ENCODE assay signal across 14 mouse cellular contexts in genomic region chr7:109592184-109592583, GRCm38 (mm10).
DNase-seq lines count a peak whose midpoint lies in the region; ATAC-seq lines count a peak whose summit lies in the region.
"Had no signal": no experiment of that assay in that cellular context is flagged by ENCODE, and none has a peak within 500 bp of the region (broad histone marks: within the 10 kb centered on the region; RNA-seq: fewer than 3 reads in every experiment).

No protein-coding gene starts in this region.

- DNase-seq in hindbrain, embryonic 10.5 days (ENCODE audit: low spot score): no peak
- peak; percentile 82 for DNase-seq in lung, postnatal 25 days (ENCODE audit: low spot score)
- DNase-seq in layer of hippocampus, postnatal 36 days: no peak
- DNase-seq in adrenal gland, adult 2 months: no peak
- no peak for DNase-seq in limb, embryonic 10.5 days (ENCODE audit: low spot score)
- DNase-seq: adrenal gland, postnatal 36 days; cerebellum, postnatal 25 days; left cerebral cortex, postnatal 4 days had no signal

- no peaks in the 10 kb centered on the region for H3K9me3 ChIP-seq in hindbrain, embryonic 10.5 days
- no peaks in the 10 kb centered on the region for H3K9me3 ChIP-seq in hindbrain, embryonic 13.5 days
- no peaks in the 10 kb centered on the region for H3K9me3 ChIP-seq in heart, embryonic 16.5 days (replicated peaks; ENCODE audit: control insufficient read depth, low read length)
- H3K9me3 ChIP-seq in liver, embryonic 15.5 days (replicated peaks): no peaks in the 10 kb centered on the region
- no peaks in the 10 kb centered on the region for H3K9me3 ChIP-seq in limb, embryonic 10.5 days (replicated peaks)
- H3K9me3 ChIP-seq: embryonic facial prominence, embryonic 12.5 days had no signal

- H3K4me1 ChIP-seq in hindbrain, embryonic 10.5 days (replicated peaks): peaks cover 11% of the 10 kb centered on the region
- H3K4me1 ChIP-seq in hindbrain, embryonic 13.5 days (replicated peaks): peaks cover 7% of the 10 kb centered on the region; the same call in 1 of the 2 replicates
- peaks cover 45% of the 10 kb centered on the region for H3K4me1 ChIP-seq in heart, embryonic 16.5 days (ENCODE audit: control insufficient read depth, insufficient read depth, low read length)
- H3K4me1 ChIP-seq in liver, embryonic 15.5 days (replicated peaks): peaks cover 87% of the 10 kb centered on the region
- H3K4me1 ChIP-seq in limb, embryonic 10.5 days: peaks cover 8% of the 10 kb centered on the region; the same call in 1 of the 2 replicates

- H3K27me3 ChIP-seq in hindbrain, embryonic 10.5 days (ENCODE audit: insufficient read depth, poor library complexity, severe bottlenecking): no peaks in the 10 kb centered on the region
- no peaks in the 10 kb centered on the region for H3K27me3 ChIP-seq in hindbrain, embryonic 13.5 days
- no peaks in the 10 kb centered on the region for H3K27me3 ChIP-seq in heart, embryonic 16.5 days (ENCODE audit: control insufficient read depth, insufficient read depth, low read length)
- H3K27me3 ChIP-seq in liver, embryonic 15.5 days: no peaks in the 10 kb centered on the region
- H3K27me3 ChIP-seq in limb, embryonic 10.5 days (ENCODE audit: low read depth, poor library complexity, severe bottlenecking): no peaks in the 10 kb centered on the region
- H3K27me3 ChIP-seq: embryonic facial prominence, embryonic 12.5 days had no signal

- H3K9ac ChIP-seq in hindbrain, embryonic 13.5 days: no peak overlapping the region
- H3K9ac ChIP-seq in heart, embryonic 16.5 days (ENCODE audit: low read length): no peak overlapping the region
- no peak overlapping the region for H3K9ac ChIP-seq in liver, embryonic 15.5 days
- H3K9ac ChIP-seq: embryonic facial prominence, embryonic 12.5 days had no signal

- WGBS in hindbrain, embryonic 10.5 days: 67% methylated on average over 4 of the region's 4 CpGs
- 54% methylated on average over 4 of the region's 4 CpGs for WGBS in hindbrain, embryonic 13.5 days
- 36% methylated on average over 4 of the region's 4 CpGs for WGBS in heart, embryonic 16.5 days
- 50% methylated on average over 4 of the region's 4 CpGs for whole genome bisulfite sequencing in liver, embryonic 15.5 days (ENCODE audit: insufficient replicate concordance)
- WGBS in limb, embryonic 10.5 days: 70% methylated on average over 4 of the region's 4 CpGs

- ATAC-seq in hindbrain, embryonic 13.5 days (ENCODE audit: low FRiP score): no peak
- ATAC-seq in heart, embryonic 16.5 days (replicated peaks; ENCODE audit: extremely low read depth, insufficient read depth, low FRiP score): 0 out of 2 replicates have a peak, but pooled peaks have one; percentile 21
- ATAC-seq in liver, embryonic 15.5 days (ENCODE audit: insufficient read depth): no peak
- ATAC-seq: inflammation-experienced regulatory T-cells, adult 6 months had no signal

- no peak overlapping the region for H3K4me3 ChIP-seq in hindbrain, embryonic 10.5 days
- no peak overlapping the region for H3K4me3 ChIP-seq in hindbrain, embryonic 13.5 days
- H3K4me3 ChIP-seq in heart, embryonic 16.5 days (ENCODE audit: low read length): no peak overlapping the region
- H3K4me3 ChIP-seq in liver, embryonic 15.5 days (replicated peaks): no peak overlapping the region
- no peak overlapping the region for H3K4me3 ChIP-seq in limb, embryonic 10.5 days
- H3K4me3 ChIP-seq: embryonic facial prominence, embryonic 12.5 days had no signal

- no peaks in the 10 kb centered on the region for H3K36me3 ChIP-seq in hindbrain, embryonic 10.5 days
- H3K36me3 ChIP-seq in hindbrain, embryonic 13.5 days: no peaks in the 10 kb centered on the region
- H3K36me3 ChIP-seq in heart, embryonic 16.5 days (ENCODE audit: control insufficient read depth, insufficient read depth): no peaks in the 10 kb centered on the region
- no peaks in the 10 kb centered on the region for H3K36me3 ChIP-seq in liver, embryonic 15.5 days (replicated peaks)
- H3K36me3 ChIP-seq in limb, embryonic 10.5 days: no peaks in the 10 kb centered on the region
- H3K36me3 ChIP-seq: embryonic facial prominence, embryonic 12.5 days had no signal

- H3K4me2 ChIP-seq in hindbrain, embryonic 13.5 days: no peak overlapping the region
- H3K4me2 ChIP-seq in heart, embryonic 16.5 days (ENCODE audit: low read depth, low read length): no peak overlapping the region
- no peak overlapping the region for H3K4me2 ChIP-seq in liver, embryonic 15.5 days
- H3K4me2 ChIP-seq: embryonic facial prominence, embryonic 12.5 days had no signal

- H3K27ac ChIP-seq in hindbrain, embryonic 10.5 days: 0 out of 2 replicates have a peak overlapping the region, but pooled peaks have one; percentile 12
- no peak overlapping the region for H3K27ac ChIP-seq in hindbrain, embryonic 13.5 days
- H3K27ac ChIP-seq in heart, embryonic 16.5 days (ENCODE audit: low read length): peak overlapping the region; percentile 7; the same call in 1 of the 2 replicates
- peak overlapping the region; percentile 2; the same call in 1 of the 2 replicates for H3K27ac ChIP-seq in liver, embryonic 15.5 days (replicated peaks)
- H3K27ac ChIP-seq in limb, embryonic 10.5 days: no peak overlapping the region
- H3K27ac ChIP-seq: embryonic facial prominence, embryonic 12.5 days; kidney, postnatal 0 days had no signal

Comparison
In these comparisons a context has a peak if more than half of its experiments do, and no peak if none do; other contexts are left out.
1. H3K27ac ChIP-seq: peak in hindbrain, embryonic 10.5 days (single experiment), heart, embryonic 16.5 days (single experiment) and liver, embryonic 15.5 days (single experiment); none in hindbrain, embryonic 13.5 days (single experiment) and limb, embryonic 10.5 days (single experiment).